Mouse (Mus musculus) gastrocnemius, adult 8-10 months (tissue): Measurements from ENCODE around the gene Cryl1. TPM values are rescaled to one million over a fixed set of nuclear protein-coding genes. Genes with fewer than 3 reads are reported as not detected.
A peak's percentile ranks its signal among the peaks of the same experiment; 100 is the strongest.

Experiments
- DNase-seq, 2 experiments: peaks; one replicate each; pipeline ENCODE4 v3.0.0; 2022; ENCODE audit warnings: low spot score in 2 of 2
- total RNA-seq, 4 experiments: library from RNA; stranded (reverse); gene quantifications; 2 replicates each; pipeline ENCODE4 v1.2.4; 2022

The Cryl1 gene
- total RNA-seq, 4 experiments from 2014 or later: 5.1 to 6.3 (median 5.9) TPM

- DNase-seq: peak; percentile 32 to 42
These were observed 25.8 kb downstream of the Cryl1 start for GRCm38 (mm10) chr14:57372348-57373102.

- DNase-seq: no peak
These were observed 31.0 kb downstream of the Cryl1 start for GRCm38 (mm10) chr14:57367327-57367726.

- no peak for DNase-seq
These were observed 31.6 kb downstream of the Cryl1 start for GRCm38 (mm10) chr14:57366724-57367123.

- no peak for DNase-seq
These were observed 33.0 kb downstream of the Cryl1 start for GRCm38 (mm10) chr14:57365341-57365740.

GRCm38 (mm10) chr14:57363833-57364232 lies 34.5 kb downstream of the Cryl1 start:
- no peak for DNase-seq

GRCm38 (mm10) chr14:57362726-57363660 lies 35.3 kb downstream of the Cryl1 start:
- peak; percentile 37 to 47 for DNase-seq

GRCm38 (mm10) chr14:57357030-57357429 lies 41.3 kb downstream of the Cryl1 start:
- DNase-seq: no peak

GRCm38 (mm10) chr14:57351521-57352235 lies 46.7 kb downstream of the Cryl1 start:
- DNase-seq: no peak

GRCm38 (mm10) chr14:57349955-57350354 lies 48.4 kb downstream of the Cryl1 start:
- no peak for DNase-seq

GRCm38 (mm10) chr14:57348155-57348554 lies 50.2 kb downstream of the Cryl1 start:
- DNase-seq: no peak

GRCm38 (mm10) chr14:57346135-57346534 lies 52.2 kb downstream of the Cryl1 start:
- DNase-seq: no peak

- no peak for DNase-seq
These were observed 53.4 kb downstream of the Cryl1 start for GRCm38 (mm10) chr14:57344781-57345492.

- DNase-seq: no peak
These were observed 55.1 kb downstream of the Cryl1 start for GRCm38 (mm10) chr14:57343057-57343750.

GRCm38 (mm10) chr14:57342316-57343055 lies 55.8 kb downstream of the Cryl1 start:
- DNase-seq: no peak

GRCm38 (mm10) chr14:57338666-57339065 lies 59.7 kb downstream of the Cryl1 start:
- no peak for DNase-seq

- DNase-seq: no peak
These were observed 63.5 kb downstream of the Cryl1 start for GRCm38 (mm10) chr14:57334833-57335232.

- no peak for DNase-seq
These were observed 65.8 kb downstream of the Cryl1 start for GRCm38 (mm10) chr14:57332503-57332902.

GRCm38 (mm10) chr14:57331097-57331496 lies 67.2 kb downstream of the Cryl1 start:
- DNase-seq: no peak

GRCm38 (mm10) chr14:57329600-57329999 lies 68.7 kb downstream of the Cryl1 start:
- DNase-seq: no peak

GRCm38 (mm10) chr14:57326771-57327170 lies 71.6 kb downstream of the Cryl1 start:
- no peak for DNase-seq
